Mouse (Mus musculus): ENCODE results near the gene Elfn2. TPM values are rescaled to one million over a fixed set of nuclear protein-coding genes. Genes with fewer than 3 reads are reported as not detected.

Elfn2 gene
- 0.26 and 0.28 TPM in 2 replicates for polyA plus RNA-seq (2012; ENCODE audit: insufficient read depth, low replicate concordance)

GRCm38 (mm10) chr15:78718290-78719250 lies at the start of gene Elfn2:
Gene Elfn2, minus strand, starts transcription at chr15:78718771.
- Histone ChIP-seq H3K4me3 (replicated peaks) (no peak within 1 kb of the TSS), H3K36me3 (replicated peaks; ENCODE audit: low read length) (no peaks in the 10 kb centered on the region), H3K9me3 (no peaks in the 10 kb centered on the region), H3K27me3 (replicated peaks) (peaks cover 97% of the 10 kb centered on the region), H3K4me1 (peaks cover 24% of the 10 kb centered on the region)
- TF ChIP-seq GATA1 (IDR thresholded peaks at IDR 0.05; ENCODE audit: borderline replicate concordance, low read length) (no peak), FLI1 (IDR thresholded peaks at IDR 0.05; ENCODE audit: low read length) (no peak)

DNA sequence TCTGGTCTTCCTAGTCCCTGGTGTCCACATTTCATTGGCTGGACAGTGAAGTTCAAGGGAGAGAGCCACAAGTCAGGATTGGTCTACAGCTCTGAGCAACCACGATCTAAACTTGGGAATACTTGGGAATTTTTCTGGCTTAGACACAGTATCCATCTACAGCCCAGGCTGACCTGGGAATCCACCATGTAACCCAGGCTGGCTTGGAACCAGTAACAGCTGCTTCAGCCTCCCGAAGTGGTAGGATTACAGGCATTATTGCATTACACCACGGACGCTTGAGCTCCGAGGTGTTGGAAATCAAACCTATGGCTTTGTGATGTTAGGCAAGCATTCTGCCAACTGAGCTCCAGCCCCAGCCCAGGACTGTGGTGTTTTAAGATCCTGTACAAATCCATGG lies 45.1 kb upstream of the Elfn2 start:
- no peak overlapping the region for H3K4me3 ChIP-seq (replicated peaks)
- H3K36me3 ChIP-seq (replicated peaks; ENCODE audit: low read length) = peaks cover 98% of the 10 kb centered on the region
- H3K9me3 ChIP-seq = no peaks in the 10 kb centered on the region
- TF ChIP-seq GATA1 (IDR thresholded peaks at IDR 0.05; ENCODE audit: borderline replicate concordance, low read length) = no peak
- TF ChIP-seq FLI1 (IDR thresholded peaks at IDR 0.05; ENCODE audit: low read length) = no peak
- H3K27me3 ChIP-seq (replicated peaks) = no peaks in the 10 kb centered on the region
- 0 out of 2 replicates have a peak, but pooled peaks cover 3% of the 10 kb centered on the region for H3K4me1 ChIP-seq

- H3K27me3 ChIP-seq (replicated peaks) = no peaks in the 10 kb centered on the region
- peaks cover 98% of the 10 kb centered on the region for H3K36me3 ChIP-seq (replicated peaks; ENCODE audit: low read length)
- no peak overlapping the region for H3K4me3 ChIP-seq (replicated peaks)
- H3K4me1 ChIP-seq = 0 out of 2 replicates have a peak, but pooled peaks cover 3% of the 10 kb centered on the region
- no peaks in the 10 kb centered on the region for H3K9me3 ChIP-seq
- TF ChIP-seq GATA1 (IDR thresholded peaks at IDR 0.05; ENCODE audit: borderline replicate concordance, low read length) (no peak), FLI1 (IDR thresholded peaks at IDR 0.05; ENCODE audit: low read length) (no peak)
Measured at GRCm38 (mm10) chr15:78763210-78763609, 44.6 kb upstream of the Elfn2 start.

GRCm38 (mm10) chr15:78761112-78761511 lies 42.5 kb upstream of the Elfn2 start:
- Histone ChIP-seq H3K4me1 (no peaks in the 10 kb centered on the region), H3K27me3 (replicated peaks) (no peaks in the 10 kb centered on the region), H3K36me3 (replicated peaks; ENCODE audit: low read length) (peaks cover 98% of the 10 kb centered on the region), H3K9me3 (no peaks in the 10 kb centered on the region), H3K4me3 (replicated peaks) (no peak overlapping the region)
- TF ChIP-seq GATA1 (IDR thresholded peaks at IDR 0.05; ENCODE audit: borderline replicate concordance, low read length) (no peak), FLI1 (IDR thresholded peaks at IDR 0.05; ENCODE audit: low read length) (no peak)

DNA sequence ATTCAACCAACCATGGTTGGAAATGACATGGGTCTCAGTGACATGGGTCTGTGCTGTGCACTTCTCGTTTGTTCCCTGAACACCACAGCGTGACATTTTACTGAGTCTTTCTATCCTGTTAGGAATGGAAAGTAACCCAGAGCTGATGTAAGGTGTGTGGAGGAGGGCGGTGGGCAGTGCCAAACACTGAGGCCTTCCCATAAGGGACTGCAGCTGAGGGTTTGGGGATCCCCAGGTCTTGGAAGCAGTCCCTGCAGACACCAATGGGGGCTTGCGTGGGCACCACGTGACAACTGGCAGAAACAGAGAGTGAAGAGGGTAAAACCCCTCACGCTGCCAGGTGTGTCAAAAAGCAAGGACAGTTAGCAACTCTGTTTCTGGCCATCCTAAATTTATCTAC lies 39.6 kb upstream of the Elfn2 start:
- peaks cover 88% of the 10 kb centered on the region for H3K36me3 ChIP-seq (replicated peaks; ENCODE audit: low read length)

DNA sequence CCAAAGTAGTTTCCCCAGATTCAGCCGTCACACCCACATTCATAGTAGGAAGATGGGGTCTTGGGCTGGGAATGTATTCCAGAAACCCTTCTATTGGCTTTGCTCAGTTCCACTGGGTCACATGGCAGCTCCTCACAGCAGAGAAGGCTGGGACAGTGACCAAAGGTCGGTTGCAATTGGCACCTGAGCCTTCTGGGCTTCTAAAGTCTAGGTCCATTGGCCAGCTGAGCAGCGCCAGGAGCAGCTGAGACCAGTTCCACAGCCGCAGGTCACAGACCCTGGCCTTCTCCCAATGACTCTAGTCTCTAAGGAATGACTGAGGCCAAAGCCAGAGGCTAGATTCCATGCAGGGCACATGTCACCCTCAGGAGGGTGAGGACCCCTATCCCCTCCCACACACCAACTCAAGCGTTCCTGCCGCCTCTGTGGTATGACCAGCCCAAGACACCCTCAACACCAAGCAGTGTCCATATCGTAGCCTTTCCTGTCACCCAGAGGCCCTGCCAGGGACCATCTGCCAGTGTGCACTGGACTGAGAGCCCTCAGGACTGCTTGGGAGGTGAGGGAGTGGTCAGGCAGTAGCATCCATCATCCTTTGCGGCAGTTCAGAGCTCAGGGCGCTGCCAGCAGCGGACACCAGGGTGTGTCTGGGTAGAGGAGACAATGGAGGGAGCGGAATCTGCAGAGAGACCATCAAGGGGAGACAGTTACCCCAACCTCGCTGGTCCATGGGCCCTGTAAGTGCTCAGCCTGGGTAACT lies 37.6 kb upstream of the Elfn2 start:
- Histone ChIP-seq H3K9me3 (no peaks in the 10 kb centered on the region), H3K4me3 (replicated peaks) (no peak overlapping the region), H3K4me1 (peaks cover 15% of the 10 kb centered on the region), H3K27me3 (replicated peaks) (peaks cover 4% of the 10 kb centered on the region), H3K36me3 (replicated peaks; ENCODE audit: low read length) (peaks cover 68% of the 10 kb centered on the region)
- no peak for TF ChIP-seq GATA1 (IDR thresholded peaks at IDR 0.05; ENCODE audit: borderline replicate concordance, low read length)
- TF ChIP-seq FLI1 (IDR thresholded peaks at IDR 0.05; ENCODE audit: low read length) = no peak

More for the DNA sequence above, 39.6 kb upstream of the Elfn2 start:
- no peaks in the 10 kb centered on the region for H3K27me3 ChIP-seq (replicated peaks)
- no peak for TF ChIP-seq FLI1 (IDR thresholded peaks at IDR 0.05; ENCODE audit: low read length)
- TF ChIP-seq GATA1 (IDR thresholded peaks at IDR 0.05; ENCODE audit: borderline replicate concordance, low read length) = no peak
- H3K4me1 ChIP-seq = peaks cover 15% of the 10 kb centered on the region
- no peak overlapping the region for H3K4me3 ChIP-seq (replicated peaks)
- H3K9me3 ChIP-seq = no peaks in the 10 kb centered on the region

GRCm38 (mm10) chr15:78755226-78755625 lies 36.7 kb upstream of the Elfn2 start:
- H3K36me3 ChIP-seq (replicated peaks; ENCODE audit: low read length) = peaks cover 59% of the 10 kb centered on the region
- no peak for TF ChIP-seq GATA1 (IDR thresholded peaks at IDR 0.05; ENCODE audit: borderline replicate concordance, low read length)
- TF ChIP-seq FLI1 (IDR thresholded peaks at IDR 0.05; ENCODE audit: low read length) = no peak
- H3K4me3 ChIP-seq (replicated peaks) = no peak overlapping the region
- H3K9me3 ChIP-seq = no peaks in the 10 kb centered on the region
- H3K4me1 ChIP-seq = peaks cover 15% of the 10 kb centered on the region
- H3K27me3 ChIP-seq (replicated peaks) = peaks cover 4% of the 10 kb centered on the region

- no peak for TF ChIP-seq FLI1 (IDR thresholded peaks at IDR 0.05; ENCODE audit: low read length)
- TF ChIP-seq GATA1 (IDR thresholded peaks at IDR 0.05; ENCODE audit: borderline replicate concordance, low read length) = no peak
- Histone ChIP-seq H3K36me3 (replicated peaks; ENCODE audit: low read length) (peaks cover 48% of the 10 kb centered on the region), H3K9me3 (no peaks in the 10 kb centered on the region), H3K4me3 (replicated peaks) (no peak overlapping the region), H3K27me3 (replicated peaks) (peaks cover 4% of the 10 kb centered on the region), H3K4me1 (peaks cover 15% of the 10 kb centered on the region)
Measured at GRCm38 (mm10) chr15:78754144-78754543, 35.6 kb upstream of the Elfn2 start.

GRCm38 (mm10) chr15:78752991-78753390 lies 34.4 kb upstream of the Elfn2 start:
- peaks cover 6% of the 10 kb centered on the region for H3K27me3 ChIP-seq (replicated peaks)
- H3K9me3 ChIP-seq = no peaks in the 10 kb centered on the region
- H3K4me3 ChIP-seq (replicated peaks) = no peak overlapping the region
- H3K4me1 ChIP-seq = peaks cover 18% of the 10 kb centered on the region
- peaks cover 37% of the 10 kb centered on the region for H3K36me3 ChIP-seq (replicated peaks; ENCODE audit: low read length)
- TF ChIP-seq GATA1 (IDR thresholded peaks at IDR 0.05; ENCODE audit: borderline replicate concordance, low read length) = no peak
- no peak for TF ChIP-seq FLI1 (IDR thresholded peaks at IDR 0.05; ENCODE audit: low read length)

Data from megakaryocyte, embryonic 14.5 days (primary cell).